Comparison of ENCODE assay signal across 9 mouse cellular contexts in genomic region chr12:26068685-26069008, GRCm38 (mm10).
DNase-seq lines count a peak whose midpoint lies in the region; ATAC-seq and TF ChIP-seq lines count a peak whose summit lies in the region.
"Had no signal": no experiment of that assay in that cellular context is flagged by ENCODE, and none has a peak within 500 bp of the region (broad histone marks: within the 10 kb centered on the region; RNA-seq: fewer than 3 reads in every experiment).

No protein-coding gene starts in this region.

- no peaks in the 10 kb centered on the region for H3K27me3 ChIP-seq in kidney, embryonic 14.5 days (ENCODE audit: control insufficient read depth, insufficient read depth, low read length)
- no peaks in the 10 kb centered on the region for H3K27me3 ChIP-seq in kidney, adult 2 months (replicated peaks; ENCODE audit: control insufficient read depth, insufficient read depth, low read length)
- no peaks in the 10 kb centered on the region for H3K27me3 ChIP-seq in embryonic facial prominence, embryonic 11.5 days (ENCODE audit: control insufficient read depth, insufficient read depth, low read length)
- peaks cover 3% of the 10 kb centered on the region; the same call in 1 of the 2 replicates for H3K27me3 ChIP-seq in hindbrain, embryonic 15.5 days
- H3K27me3 ChIP-seq in midbrain, embryonic 12.5 days, result peaks cover 16% of the 10 kb centered on the region; the same call in 1 of the 2 replicates

- H3K9me3 ChIP-seq in kidney, embryonic 14.5 days (ENCODE audit: control insufficient read depth, low read length), result no peaks in the 10 kb centered on the region
- no peaks in the 10 kb centered on the region for H3K9me3 ChIP-seq in embryonic facial prominence, embryonic 11.5 days (replicated peaks; ENCODE audit: control insufficient read depth, low read length)
- no peaks in the 10 kb centered on the region for H3K9me3 ChIP-seq in hindbrain, embryonic 15.5 days
- H3K9me3 ChIP-seq in midbrain, embryonic 12.5 days, result no peaks in the 10 kb centered on the region

- no peaks in the 10 kb centered on the region for H3K4me1 ChIP-seq in kidney, embryonic 14.5 days (ENCODE audit: control insufficient read depth, insufficient read depth, low read length)
- H3K4me1 ChIP-seq in kidney, adult 2 months (ENCODE audit: control insufficient read depth, insufficient read depth, low read length), result no peaks in the 10 kb centered on the region
- no peaks in the 10 kb centered on the region for H3K4me1 ChIP-seq in embryonic facial prominence, embryonic 11.5 days (ENCODE audit: control insufficient read depth, insufficient read depth, low read length)
- H3K4me1 ChIP-seq in hindbrain, embryonic 15.5 days (replicated peaks), result peaks cover 11% of the 10 kb centered on the region
- peaks cover 12% of the 10 kb centered on the region for H3K4me1 ChIP-seq in midbrain, embryonic 12.5 days

- no peak for TF ChIP-seq POLR2A in kidney, adult 2 months (IDR thresholded peaks at IDR 0.05; ENCODE audit: low read depth, low read length)

- no peaks in the 10 kb centered on the region for H3K36me3 ChIP-seq in kidney, embryonic 14.5 days (ENCODE audit: control insufficient read depth, insufficient read depth, low read length)
- H3K36me3 ChIP-seq in kidney, adult 2 months (ENCODE audit: control insufficient read depth, insufficient read depth, low read length), result no peaks in the 10 kb centered on the region
- no peaks in the 10 kb centered on the region for H3K36me3 ChIP-seq in embryonic facial prominence, embryonic 11.5 days (replicated peaks; ENCODE audit: control insufficient read depth, insufficient read depth, low read depth, low read length)
- H3K36me3 ChIP-seq in hindbrain, embryonic 15.5 days, result no peaks in the 10 kb centered on the region
- H3K36me3 ChIP-seq in midbrain, embryonic 12.5 days, result no peaks in the 10 kb centered on the region

- intact Hi-C loops in left cerebral cortex, postnatal 4 days (cut with DNase I), result no loop called here

- no peak for TF ChIP-seq CTCF in kidney, adult 2 months (conservative IDR thresholded peaks at IDR 0.05; ENCODE audit: insufficient read depth, insufficient read length, low read depth, low read length)
- no peak for TF ChIP-seq CTCF in layer of hippocampus, adult 2 months (conservative IDR thresholded peaks at IDR 0.05)

- WGBS in kidney, embryonic 14.5 days, result 40% methylated on average over 4 of the region's 4 CpGs
- 37% methylated on average over 4 of the region's 4 CpGs for WGBS in kidney, adult 2 months
- WGBS in embryonic facial prominence, embryonic 11.5 days, result 35% methylated on average over 4 of the region's 4 CpGs
- WGBS in hindbrain, embryonic 15.5 days, result 33% methylated on average over 4 of the region's 4 CpGs
- 33% methylated on average over 4 of the region's 4 CpGs for WGBS in midbrain, embryonic 12.5 days

- peak overlapping the region; percentile 43 for H3K4me2 ChIP-seq in kidney, embryonic 14.5 days (replicated peaks; ENCODE audit: low read depth, low read length)
- peak overlapping the region; percentile 30; the same call in 1 of the 2 replicates for H3K4me2 ChIP-seq in embryonic facial prominence, embryonic 11.5 days (ENCODE audit: low read depth, low read length)
- peak overlapping the region; percentile 55 for H3K4me2 ChIP-seq in hindbrain, embryonic 15.5 days
- H3K4me2 ChIP-seq in midbrain, embryonic 12.5 days (replicated peaks), result peak overlapping the region; percentile 50

- H3K9ac ChIP-seq in kidney, embryonic 14.5 days (ENCODE audit: low read depth, low read length), result no peak overlapping the region
- H3K9ac ChIP-seq in embryonic facial prominence, embryonic 11.5 days (replicated peaks; ENCODE audit: low read length), result no peak overlapping the region
- H3K9ac ChIP-seq in hindbrain, embryonic 15.5 days, result peak overlapping the region; percentile 35; the same call in 1 of the 2 replicates
- H3K9ac ChIP-seq in midbrain, embryonic 12.5 days (replicated peaks), result 0 out of 2 replicates have a peak overlapping the region, but pooled peaks have one; percentile 38

- no peak; the same call in 1 of the 2 replicates for ATAC-seq in kidney, embryonic 14.5 days (ENCODE audit: low FRiP score, low TSS enrichment)
- ATAC-seq in embryonic facial prominence, embryonic 11.5 days (replicated peaks; ENCODE audit: insufficient number of reproducible peaks, low FRiP score, low TSS enrichment, low read depth), result no peak
- no peak for ATAC-seq in hindbrain, embryonic 15.5 days (ENCODE audit: low FRiP score, low read depth)
- ATAC-seq in midbrain, embryonic 12.5 days (ENCODE audit: low FRiP score, low read depth), result no peak

- H3K4me3 ChIP-seq in kidney, embryonic 14.5 days (ENCODE audit: low read length), result peak overlapping the region; percentile 25; the same call in 1 of the 2 replicates
- no peak overlapping the region for H3K4me3 ChIP-seq in kidney, adult 2 months (ENCODE audit: insufficient read depth, low read depth, low read length)
- no peak overlapping the region for H3K4me3 ChIP-seq in embryonic facial prominence, embryonic 11.5 days (ENCODE audit: low read depth, low read length)
- H3K4me3 ChIP-seq in hindbrain, embryonic 15.5 days, result no peak overlapping the region
- H3K4me3 ChIP-seq in midbrain, embryonic 12.5 days, result peak overlapping the region; percentile 22; the same call in 1 of the 2 replicates
- H3K4me3 ChIP-seq in layer of hippocampus, adult 2 months, result no peak overlapping the region

- no peak overlapping the region for H3K27ac ChIP-seq in kidney, embryonic 14.5 days (ENCODE audit: low read depth, low read length)
- no peak overlapping the region for H3K27ac ChIP-seq in kidney, adult 2 months (ENCODE audit: insufficient read depth, low read depth, low read length)
- no peak overlapping the region for H3K27ac ChIP-seq in embryonic facial prominence, embryonic 11.5 days (replicated peaks; ENCODE audit: low read depth, low read length)
- 0 out of 2 replicates have a peak overlapping the region, but pooled peaks have one; percentile 37 for H3K27ac ChIP-seq in hindbrain, embryonic 15.5 days (replicated peaks)
- H3K27ac ChIP-seq in midbrain, embryonic 12.5 days (replicated peaks), result no peak overlapping the region
- H3K27ac ChIP-seq in layer of hippocampus, adult 2 months, result no peak overlapping the region

- no peak for DNase-seq in kidney, adult 2 months
- no peak for DNase-seq in embryonic facial prominence, embryonic 11.5 days (ENCODE audit: low spot score)
- no peak for DNase-seq in ovary, postnatal 10 days (ENCODE audit: low spot score)
- no peak for DNase-seq in layer of hippocampus, adult 2 months (ENCODE audit: low spot score in 2 of 2)
- no peak for DNase-seq in left cerebral cortex, postnatal 4 days
- DNase-seq: layer of hippocampus, postnatal 36 days had no signal

Comparison
In these comparisons a context has a peak if more than half of its experiments do, and no peak if none do; other contexts are left out.
1. H3K4me3 ChIP-seq: peak in kidney, embryonic 14.5 days (single experiment) and midbrain, embryonic 12.5 days (single experiment); none in kidney, adult 2 months (single experiment), embryonic facial prominence, embryonic 11.5 days (single experiment), hindbrain, embryonic 15.5 days (single experiment) and layer of hippocampus, adult 2 months (single experiment).
2. H3K9ac ChIP-seq: peak in hindbrain, embryonic 15.5 days (single experiment) and midbrain, embryonic 12.5 days (single experiment); none in kidney, embryonic 14.5 days (single experiment) and embryonic facial prominence, embryonic 11.5 days (single experiment).
3. Peak in every context shown above with its lines, with median percentiles within 50 percentile points of each other: H3K4me2 ChIP-seq.